Mouse (Mus musculus): ENCODE measurements around the gene Doc2g.

The Doc2g gene

GRCm38 (mm10) chr19:3990804-3991203 lies 12.3 kb upstream of the Doc2g start:
- no peak for DNase-seq (ENCODE audit: low spot score in 2 of 2)

GRCm38 (mm10) chr19:3991562-3991961 lies 11.6 kb upstream of the Doc2g start:
- DNase-seq (ENCODE audit: low spot score in 2 of 2): no peak

- DNase-seq (ENCODE audit: low spot score in 2 of 2): no peak
Measured at GRCm38 (mm10) chr19:3991966-3992365, 11.1 kb upstream of the Doc2g start.

- DNase-seq (ENCODE audit: low spot score in 2 of 2): no peak
Measured at GRCm38 (mm10) chr19:3992416-3992815, 10.7 kb upstream of the Doc2g start, which contains the start of gene Tbx10. Tbx10 (plus strand) TSS chr19:3992752.

- no peak for DNase-seq (ENCODE audit: low spot score in 2 of 2)
Measured at GRCm38 (mm10) chr19:3994932-3995331, 8.2 kb upstream of the Doc2g start.

GRCm38 (mm10) chr19:3995505-3995904 lies 7.6 kb upstream of the Doc2g start:
- DNase-seq (ENCODE audit: low spot score in 2 of 2): no peak

GRCm38 (mm10) chr19:3996106-3996505 lies 7.0 kb upstream of the Doc2g start:
- DNase-seq (ENCODE audit: low spot score in 2 of 2): no peak

- no peak for DNase-seq (ENCODE audit: low spot score in 2 of 2)
Measured at GRCm38 (mm10) chr19:3996747-3997146, 6.4 kb upstream of the Doc2g start.

- DNase-seq (ENCODE audit: low spot score in 2 of 2): no peak
Measured at GRCm38 (mm10) chr19:3997231-3997630, 5.9 kb upstream of the Doc2g start.

- no peak for DNase-seq (ENCODE audit: low spot score in 2 of 2)
Measured at GRCm38 (mm10) chr19:3998335-3998734, 4.8 kb upstream of the Doc2g start.

- DNase-seq (ENCODE audit: low spot score in 2 of 2): no peak
Measured at GRCm38 (mm10) chr19:3999121-3999730, 3.9 kb upstream of the Doc2g start.

- peak; percentile 93 to 94 for DNase-seq (ENCODE audit: low spot score in 2 of 2)
Measured at GRCm38 (mm10) chr19:4000119-4000900, 2.8 kb upstream of the Doc2g start, which contains the start of the genes Nudt8 and Gm49405. Nudt8 (plus strand) TSS chr19:4000580. Gm49405 (plus strand) TSS chr19:4000626.

GRCm38 (mm10) chr19:4000949-4001525 lies 2.1 kb upstream of the Doc2g start:
- DNase-seq (ENCODE audit: low spot score in 2 of 2): no peak

GRCm38 (mm10) chr19:4001752-4002151 lies 1.4 kb upstream of the Doc2g start:
- no peak for DNase-seq (ENCODE audit: low spot score in 2 of 2)

GRCm38 (mm10) chr19:4003641-4004040 lies 528 bp downstream of the Doc2g start:
- no peak for DNase-seq (ENCODE audit: low spot score in 2 of 2)

GRCm38 (mm10) chr19:4004331-4004730 lies 1.2 kb downstream of the Doc2g start:
- DNase-seq (ENCODE audit: low spot score in 2 of 2): no peak

GRCm38 (mm10) chr19:4005091-4005490 lies 2.0 kb downstream of the Doc2g start:
- DNase-seq (ENCODE audit: low spot score in 2 of 2): no peak

- DNase-seq (ENCODE audit: low spot score in 2 of 2): no peak
Measured at GRCm38 (mm10) chr19:4005971-4006370, 2.9 kb downstream of the Doc2g start.

GRCm38 (mm10) chr19:4011086-4011485 lies 8.0 kb downstream of the Doc2g start:
- no peak for DNase-seq (ENCODE audit: low spot score in 2 of 2)

GRCm38 (mm10) chr19:4012432-4013022 lies 9.4 kb downstream of the Doc2g start, which contains the start of gene Ndufv1:
Ndufv1 (minus strand) TSS chr19:4012806.
- peak; percentile 95 to 96 for DNase-seq (ENCODE audit: low spot score in 2 of 2)

- no peak for DNase-seq (ENCODE audit: low spot score in 2 of 2)
Measured at GRCm38 (mm10) chr19:4013066-4013465, 10.0 kb downstream of the Doc2g start.

GRCm38 (mm10) chr19:4014802-4015201 lies 11.7 kb downstream of the Doc2g start:
- DNase-seq (ENCODE audit: low spot score in 2 of 2): no peak
